Mouse (Mus musculus): ENCODE data around the gene Tusc1.

The Tusc1 gene

DNA sequence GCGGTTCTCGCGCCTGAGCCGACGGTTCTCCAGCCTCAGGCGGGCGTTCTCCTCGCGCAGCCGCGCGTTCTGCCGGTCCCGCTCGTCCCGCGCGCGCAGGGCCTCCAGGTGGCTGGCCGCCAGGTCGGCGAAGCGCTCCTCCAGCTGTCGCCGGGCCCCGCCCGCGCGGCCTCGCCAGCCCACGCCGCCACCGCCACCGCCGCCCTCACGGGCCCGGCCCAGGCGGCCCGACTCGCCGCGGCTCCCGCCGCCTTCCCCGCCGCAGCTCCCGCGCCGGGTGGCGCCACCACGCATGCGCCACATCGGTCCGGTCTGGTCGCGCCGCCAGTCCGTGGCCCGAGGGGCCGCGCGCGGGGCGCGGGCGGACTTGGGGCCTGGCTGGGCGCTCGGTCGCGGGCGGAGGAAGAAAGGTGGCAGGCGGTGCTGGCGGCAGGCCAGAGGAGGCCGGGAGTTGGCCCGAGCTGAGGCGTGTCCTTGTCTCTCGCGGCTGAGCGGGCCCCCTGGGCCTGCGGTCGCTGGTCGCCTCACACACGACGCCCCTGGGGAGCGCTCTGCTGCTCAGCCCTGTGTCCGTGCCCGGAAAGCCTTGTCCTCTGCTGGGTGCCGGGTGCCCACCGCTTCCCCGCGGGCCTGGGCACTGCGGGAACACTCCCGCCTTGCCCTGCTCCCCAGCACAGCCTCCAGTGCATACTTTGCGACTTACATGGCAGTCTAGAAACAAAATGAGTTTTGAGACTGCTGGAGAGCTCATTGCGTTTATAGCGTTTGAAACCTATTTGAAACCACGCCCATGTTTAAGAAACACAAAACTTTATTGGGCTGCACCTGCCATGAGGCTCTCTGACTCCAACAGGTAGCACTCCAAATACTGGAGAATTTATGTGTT, at the start of gene Tusc1:
Gene Tusc1, minus strand, starts transcription at position 394 of the 886 bp plus-strand sequence.
- DNase-seq = peak; percentile 76

DNA sequence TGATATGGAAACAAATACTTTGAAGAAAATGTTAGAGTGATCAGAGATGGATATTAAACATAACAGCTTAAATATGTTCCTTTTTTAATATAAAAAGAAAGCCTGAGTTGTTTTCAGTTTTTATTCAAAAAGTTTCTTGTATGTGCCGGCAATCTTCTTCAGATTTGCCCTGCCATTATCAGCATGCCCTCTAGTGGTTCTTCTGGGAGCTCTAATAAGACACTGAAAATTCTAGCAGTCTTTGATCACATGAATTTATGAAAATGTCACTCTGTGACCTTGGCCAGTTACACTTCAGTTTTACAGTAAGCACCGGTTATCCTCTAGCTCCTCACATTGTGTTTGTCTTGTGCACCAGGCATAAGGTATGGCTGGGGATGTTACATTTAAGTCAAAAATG, 17.6 kb upstream of the Tusc1 start:
- no peak for DNase-seq

DNA sequence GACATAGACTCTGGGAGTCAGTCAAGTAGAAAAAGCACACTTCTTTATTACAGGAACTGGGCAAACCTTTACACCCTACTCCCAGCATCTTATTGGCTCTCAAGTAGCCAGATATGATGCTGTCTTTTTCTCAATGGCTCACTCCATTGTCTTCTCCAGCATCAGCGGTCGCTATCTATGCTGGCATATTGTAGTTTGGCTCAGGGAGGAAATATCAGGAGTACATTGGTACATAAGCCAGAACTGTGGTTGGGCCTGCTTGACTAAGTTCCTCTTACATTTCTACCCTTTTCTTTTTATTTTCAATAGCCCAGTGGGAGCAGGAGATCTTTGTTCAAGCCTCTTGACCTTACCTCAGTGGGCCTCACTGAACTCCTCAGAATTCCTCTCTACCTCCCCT, 9.0 kb upstream of the Tusc1 start:
- no peak for DNase-seq

DNA sequence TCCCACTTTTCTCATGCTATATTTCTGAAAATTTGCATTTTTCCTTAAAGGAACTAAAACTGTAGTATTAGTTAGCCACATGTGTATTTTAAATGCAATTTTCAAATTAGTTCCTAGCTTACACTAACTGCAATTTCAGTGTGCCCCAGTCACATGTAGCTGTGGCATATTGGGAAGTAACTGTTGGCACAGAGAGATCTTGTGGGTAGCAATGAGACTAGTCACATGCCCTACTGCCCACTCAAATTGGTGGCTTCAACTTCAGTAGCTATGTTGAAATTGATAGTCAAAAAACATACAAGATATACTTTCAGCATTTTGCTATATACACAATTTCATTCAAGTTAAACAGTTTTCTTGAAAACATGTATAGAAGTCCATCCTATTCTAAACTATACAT, 6.3 kb upstream of the Tusc1 start:
- DNase-seq = no peak

DNA sequence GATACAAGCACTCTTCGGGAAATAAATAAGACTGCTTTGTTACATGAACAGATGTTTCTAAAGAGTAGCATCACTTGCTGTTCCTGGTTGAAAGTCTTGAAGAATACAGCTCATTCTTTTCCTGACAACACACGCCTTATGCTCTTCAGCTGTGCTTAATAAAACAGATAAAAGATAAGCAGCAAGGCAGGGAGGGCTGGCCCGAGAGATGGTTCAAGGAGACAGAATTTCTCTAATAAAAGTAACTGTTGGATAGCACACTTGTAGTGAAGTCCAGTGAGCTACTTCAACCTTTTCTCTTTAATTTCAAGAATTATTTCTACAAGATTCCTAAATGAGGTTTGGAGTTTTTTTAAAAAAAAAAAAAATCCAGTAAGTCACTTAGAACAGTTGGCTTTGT, 2.7 kb upstream of the Tusc1 start:
- no peak for DNase-seq

DNA sequence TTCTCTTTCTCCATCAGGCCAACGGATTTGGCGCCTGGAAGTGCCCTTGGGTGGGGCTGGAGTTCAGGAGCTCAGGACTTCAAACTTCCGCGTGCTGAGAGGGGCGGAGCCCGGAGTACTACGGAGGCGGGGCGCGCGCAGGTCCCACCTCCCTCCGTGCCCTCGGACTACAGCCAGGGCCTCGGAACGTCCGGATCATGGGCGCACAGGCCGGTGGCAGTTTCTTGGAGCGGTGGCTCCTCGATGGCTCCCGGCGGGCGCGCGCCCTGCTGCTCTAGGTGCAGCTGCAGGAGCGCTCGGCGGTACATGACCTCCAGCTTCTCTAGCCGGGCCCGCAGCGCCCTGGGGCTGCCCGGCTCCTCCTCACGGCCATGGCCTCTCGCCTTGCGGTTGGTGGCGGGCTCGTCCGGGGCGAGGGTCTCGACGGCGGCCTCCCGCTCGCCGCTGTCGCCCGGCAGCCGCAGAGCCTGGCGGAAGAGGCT, 634 bp downstream of the Tusc1 start:
- peak; percentile 62 for DNase-seq

DNA sequence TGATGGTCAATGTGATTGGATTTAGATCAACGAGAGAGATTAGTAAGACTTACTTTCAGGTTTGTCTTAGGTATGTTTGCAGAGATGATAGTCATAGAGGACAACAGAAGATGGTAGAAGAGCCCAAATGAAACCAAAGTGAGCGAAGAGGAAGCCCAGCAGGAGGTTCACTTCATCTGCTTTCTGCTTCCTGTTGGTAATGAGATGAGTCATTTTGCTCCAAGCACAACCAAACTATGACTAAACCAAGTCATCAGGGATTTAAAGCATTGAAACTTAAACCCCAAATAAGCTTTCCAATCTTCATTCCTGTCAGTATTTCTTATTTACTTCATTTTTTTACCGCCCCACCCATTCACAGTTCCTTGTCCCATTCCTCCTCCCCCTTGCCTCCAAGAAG, 27.8 kb downstream of the Tusc1 start:
- no peak for DNase-seq

DNA sequence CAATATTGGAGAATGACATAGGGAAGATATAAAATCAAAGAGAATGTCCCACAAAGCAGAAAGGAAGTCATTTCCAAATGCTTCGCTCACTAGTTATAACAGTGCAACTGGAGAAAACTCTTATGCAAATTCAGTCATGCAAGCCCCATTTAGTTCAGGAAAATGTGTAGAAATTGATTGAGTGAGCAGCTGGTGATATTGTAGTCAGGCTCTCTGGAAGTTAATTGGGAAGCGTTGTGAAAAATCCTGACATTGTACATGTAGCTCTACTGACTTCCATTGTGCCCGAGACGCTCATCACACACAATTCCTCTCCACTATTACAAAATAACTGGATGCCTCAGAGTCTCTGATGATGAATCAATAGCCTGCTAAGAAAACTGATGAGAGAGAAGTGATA, 49.2 kb downstream of the Tusc1 start:
- no peak for DNase-seq
